Mouse (Mus musculus) left cerebral cortex, adult 8-10 months (tissue): ENCODE data around the gene Dnaja4. TPM values are rescaled to one million over a fixed set of nuclear protein-coding genes. Genes with fewer than 3 reads are reported as not detected.
A peak's percentile ranks its signal among the peaks of the same experiment; 100 is the strongest.
"Not testable (repeated sequence)": the region's sequence is repeated elsewhere in the genome, so short reads cannot be mapped to it uniquely, and the experiment has no call there.

ENCODE experiments used
- DNase-seq, 2 experiments: peaks; one replicate each; pipeline ENCODE4 v3.0.0; 2022; ENCODE audit warnings: low spot score in 2 of 2
- total RNA-seq, 4 experiments: library from RNA; stranded (reverse); gene quantifications; 2 replicates each; pipeline ENCODE4 v1.2.4; 2022

Gene Dnaja4
- 10 to 100 TPM; 34.6 to 42.9 (median 38.1) TPM for total RNA-seq

GRCm38 (mm10) chr9:54698318-54699086, at the start of gene Dnaja4:
Gene Dnaja4, plus strand, starts transcription at chr9:54698873.
- no peak for DNase-seq

- no peak for DNase-seq
Observed at GRCm38 (mm10) chr9:54649360-54649759, 49.3 kb upstream of the Dnaja4 start.

GRCm38 (mm10) chr9:54652778-54653177, 45.9 kb upstream of the Dnaja4 start:
- no peak for DNase-seq

GRCm38 (mm10) chr9:54655846-54656245, 42.8 kb upstream of the Dnaja4 start:
- no peak for DNase-seq

- DNase-seq = no peak
Observed at GRCm38 (mm10) chr9:54656402-54656801, 42.3 kb upstream of the Dnaja4 start.

GRCm38 (mm10) chr9:54658773-54659172, 39.9 kb upstream of the Dnaja4 start:
- DNase-seq = no peak

GRCm38 (mm10) chr9:54661605-54662377, 36.9 kb upstream of the Dnaja4 start, which contains the start of gene Acsbg1:
Gene Acsbg1, minus strand, starts transcription at chr9:54661870.
- DNase-seq = peak in 1 of 2 experiments; percentile 20

GRCm38 (mm10) chr9:54664358-54664757, 34.3 kb upstream of the Dnaja4 start:
- DNase-seq = peak in 1 of 2 experiments; percentile 19

- DNase-seq = no peak
Observed at GRCm38 (mm10) chr9:54666116-54666515, 32.6 kb upstream of the Dnaja4 start.

- DNase-seq = peak in 1 of 2 experiments; percentile 47
Observed at GRCm38 (mm10) chr9:54668455-54668854, 30.2 kb upstream of the Dnaja4 start.

- DNase-seq = no peak
Observed at GRCm38 (mm10) chr9:54671962-54672361, 26.7 kb upstream of the Dnaja4 start.

GRCm38 (mm10) chr9:54673887-54674286, 24.8 kb upstream of the Dnaja4 start:
- DNase-seq = no peak

GRCm38 (mm10) chr9:54676531-54676986, 22.1 kb upstream of the Dnaja4 start:
- DNase-seq = peak; percentile 23 to 63

GRCm38 (mm10) chr9:54682846-54683245, 15.8 kb upstream of the Dnaja4 start:
- DNase-seq = no peak

GRCm38 (mm10) chr9:54683814-54684605, 14.7 kb upstream of the Dnaja4 start:
- DNase-seq = no peak

GRCm38 (mm10) chr9:54687246-54688236, 11.1 kb upstream of the Dnaja4 start:
- no peak for DNase-seq

GRCm38 (mm10) chr9:54689446-54689845, 9.2 kb upstream of the Dnaja4 start:
- DNase-seq = no peak

GRCm38 (mm10) chr9:54690697-54691096, 8.0 kb upstream of the Dnaja4 start:
- DNase-seq = not testable (repeated sequence)

GRCm38 (mm10) chr9:54691241-54691805, 7.3 kb upstream of the Dnaja4 start:
- DNase-seq = not testable (repeated sequence)

- DNase-seq = no peak
Observed at GRCm38 (mm10) chr9:54699087-54699344, 343 bp downstream of the Dnaja4 start.
